Mouse (Mus musculus): ENCODE data around the gene Misp. TPM values are rescaled to one million over a fixed set of nuclear protein-coding genes. Genes with fewer than 3 reads are reported as not detected.

The Misp gene
- polyA plus RNA-seq (2015; fragmentation: Nextera tagmentation; extraction: Ambion mirVana) = 0.36 and 0.85 TPM in 2 replicates

DNA sequence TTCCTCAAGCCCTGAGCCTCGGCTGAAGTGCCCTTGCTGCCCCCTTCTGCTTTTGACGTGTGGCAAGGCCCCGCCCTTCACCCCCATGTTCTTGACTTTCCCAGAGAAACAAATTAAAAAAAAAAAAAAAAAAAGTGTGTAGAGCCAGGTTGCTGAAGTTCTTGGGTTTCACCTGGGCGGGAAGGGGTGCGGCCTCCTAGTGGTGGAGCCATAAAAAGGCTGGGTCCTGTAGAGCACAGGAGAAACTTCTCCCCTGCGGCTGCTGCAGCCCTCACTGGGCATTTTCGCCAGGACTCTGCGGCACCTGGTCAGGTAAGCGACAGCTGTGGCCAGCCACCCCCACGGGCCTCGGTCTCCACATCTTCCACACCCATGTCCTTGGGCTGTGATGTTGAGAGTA is at the start of gene Misp:
Gene Misp, plus strand, starts transcription at position 208 of the 400 bp plus-strand sequence.
- no peaks in the 10 kb centered on the region for H3K9me3 ChIP-seq
- no peaks in the 10 kb centered on the region for H3K27me3 ChIP-seq
- H3K4me1 ChIP-seq (replicated peaks) = peaks cover 14% of the 10 kb centered on the region
- WGBS = 72% methylated on average over 11 of the region's 11 CpGs
- ATAC-seq = no peak
- peaks cover 57% of the 10 kb centered on the region for H3K36me3 ChIP-seq
- no peak within 1 kb of the TSS for H3K4me2 ChIP-seq (replicated peaks)
- no peak within 1 kb of the TSS for H3K27ac ChIP-seq
- H3K4me3 ChIP-seq (replicated peaks) = no peak within 1 kb of the TSS
- no peak within 1 kb of the TSS for H3K9ac ChIP-seq (replicated peaks)

DNA sequence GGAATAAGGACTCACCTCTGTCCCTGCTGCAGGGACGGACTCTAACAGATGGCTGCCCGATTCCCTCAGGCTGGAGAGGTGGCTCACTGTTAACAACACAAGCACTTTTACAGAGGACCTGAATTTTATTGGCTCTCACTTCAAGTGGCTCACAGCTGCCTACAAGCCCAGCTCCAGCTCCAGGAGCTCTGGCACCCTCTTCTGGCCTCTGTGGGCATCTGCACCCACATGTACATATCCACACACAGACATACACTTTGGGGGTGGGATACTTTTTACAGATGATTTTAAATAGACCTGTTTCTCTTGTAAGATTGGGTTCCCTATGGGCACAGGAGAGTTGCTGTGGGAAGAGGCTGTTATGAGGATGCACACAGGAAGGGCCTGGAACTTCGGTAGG is 48.5 kb upstream of the Misp start:
- H3K4me3 ChIP-seq (replicated peaks) = no peak overlapping the region
- no peaks in the 10 kb centered on the region for H3K36me3 ChIP-seq
- no peak overlapping the region for H3K9ac ChIP-seq (replicated peaks)
- peaks cover 20% of the 10 kb centered on the region for H3K4me1 ChIP-seq (replicated peaks)
- no peak overlapping the region for H3K4me2 ChIP-seq (replicated peaks)
- 0 out of 2 replicates have a peak, but pooled peaks cover 4% of the 10 kb centered on the region for H3K9me3 ChIP-seq
- no peak overlapping the region for H3K27ac ChIP-seq
- no peak for ATAC-seq
- peaks cover 15% of the 10 kb centered on the region for H3K27me3 ChIP-seq
- 91% methylated on average over 3 of the region's 3 CpGs for WGBS

DNA sequence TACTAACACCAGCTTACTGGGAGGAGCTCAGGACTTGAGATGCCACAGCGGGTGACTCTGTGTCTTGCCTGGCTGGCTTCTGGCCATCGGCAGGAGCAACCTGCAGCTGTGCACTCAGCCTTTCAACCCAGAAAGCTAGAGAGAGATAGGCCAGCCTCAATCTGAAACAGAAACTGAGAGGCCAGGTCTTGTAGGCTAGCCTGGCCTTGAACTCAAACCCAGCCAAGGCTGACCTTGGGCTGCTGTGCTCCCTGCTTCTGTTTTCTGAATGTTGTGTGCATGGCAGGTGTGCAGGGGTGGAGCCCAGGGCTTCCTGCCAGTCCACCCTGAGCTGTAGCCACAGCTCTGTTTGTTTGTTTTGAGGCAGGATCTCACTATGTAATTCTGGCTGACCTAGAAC is 47.6 kb upstream of the Misp start:
- 92% methylated on average over 2 of the region's 2 CpGs for WGBS
- Histone ChIP-seq H3K27ac (no peak overlapping the region), H3K4me2 (replicated peaks) (no peak overlapping the region), H3K9me3 (0 out of 2 replicates have a peak, but pooled peaks cover 4% of the 10 kb centered on the region), H3K4me3 (replicated peaks) (no peak overlapping the region), H3K36me3 (no peaks in the 10 kb centered on the region), H3K27me3 (peaks cover 24% of the 10 kb centered on the region), H3K4me1 (replicated peaks) (peaks cover 19% of the 10 kb centered on the region), H3K9ac (replicated peaks) (no peak overlapping the region)
- ATAC-seq = no peak

DNA sequence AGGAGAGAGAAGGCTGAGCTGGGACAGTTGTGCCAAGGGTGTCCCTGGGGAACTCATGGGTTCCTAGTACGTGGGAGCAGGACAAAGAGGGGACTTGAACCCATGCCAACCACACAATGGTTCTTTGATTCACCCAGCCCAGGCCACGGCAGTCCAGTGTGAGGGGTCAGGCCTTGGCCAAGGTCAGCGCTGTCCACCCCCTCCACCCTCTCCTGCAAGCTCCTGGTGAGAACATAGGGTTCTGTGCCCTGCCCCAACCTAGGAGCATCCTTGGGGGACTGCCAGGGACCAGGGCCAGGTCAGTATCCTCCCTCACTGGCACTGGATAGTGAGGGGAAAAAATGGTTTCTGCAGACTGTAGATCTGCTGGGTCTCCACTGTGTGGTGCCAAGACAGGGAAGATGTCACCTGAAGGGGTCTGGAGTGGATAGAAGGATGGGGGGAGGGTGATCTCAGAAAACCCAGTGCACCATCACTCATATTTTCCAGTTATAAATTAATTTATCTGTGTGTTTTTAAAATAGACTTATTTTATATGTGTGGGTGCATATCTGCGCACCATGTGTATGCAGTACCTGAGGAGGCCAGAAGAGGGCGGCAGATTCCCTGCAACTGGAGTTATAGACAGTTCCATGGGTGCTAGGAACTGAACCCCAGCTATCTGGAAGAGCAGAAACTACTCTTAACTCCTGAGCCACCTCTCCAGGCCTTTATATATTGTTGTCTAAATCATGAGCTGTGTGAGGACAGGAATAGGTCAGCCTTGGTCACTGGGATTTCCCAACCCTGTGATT is 46.1 kb upstream of the Misp start:
- peaks cover 38% of the 10 kb centered on the region for H3K27me3 ChIP-seq

DNA sequence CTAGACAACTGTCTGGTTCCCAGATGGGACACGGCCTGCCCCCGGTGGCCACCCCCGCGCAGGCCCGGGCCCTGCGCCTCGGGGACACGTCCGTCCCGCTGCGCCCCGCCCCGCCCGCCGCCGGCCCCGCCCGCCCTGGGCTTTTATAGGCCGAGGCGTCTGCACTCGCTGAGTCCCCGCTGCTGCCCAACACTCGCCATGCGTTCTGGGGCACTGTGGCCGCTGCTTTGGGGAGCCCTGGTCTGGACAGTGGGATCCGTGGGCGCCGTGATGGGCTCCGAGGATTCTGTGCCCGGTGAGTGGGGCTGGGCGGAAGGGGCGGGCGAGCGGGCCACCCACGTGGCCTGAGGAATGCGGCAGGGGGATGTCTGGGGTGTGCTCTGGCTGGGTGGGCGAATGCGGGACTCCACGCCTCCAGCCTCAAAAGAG is 43.7 kb upstream of the Misp start, which contains the start of gene Fstl3:
Gene Fstl3, plus strand, starts transcription at position 170 of the 429 bp plus-strand sequence.
- Histone ChIP-seq H3K27ac (no peak within 1 kb of the TSS), H3K4me1 (replicated peaks) (peaks cover 38% of the 10 kb centered on the region), H3K36me3 (no peaks in the 10 kb centered on the region), H3K4me2 (replicated peaks) (peak within 1 kb of the TSS; percentile 47), H3K4me3 (replicated peaks) (peak within 1 kb of the TSS; percentile 21), H3K9me3 (0 out of 2 replicates have a peak, but pooled peaks cover 4% of the 10 kb centered on the region), H3K9ac (replicated peaks) (peak within 1 kb of the TSS; percentile 48; the same call in 1 of the 2 replicates), H3K27me3 (peaks cover 54% of the 10 kb centered on the region)
- ATAC-seq = no peak
- WGBS = 2% methylated on average over 39 of the region's 39 CpGs

More for the DNA sequence above, 46.1 kb upstream of the Misp start:
- H3K9ac ChIP-seq (replicated peaks) = no peak overlapping the region
- no peak overlapping the region for H3K4me3 ChIP-seq (replicated peaks)
- H3K9me3 ChIP-seq = 0 out of 2 replicates have a peak, but pooled peaks cover 4% of the 10 kb centered on the region
- ATAC-seq = no peak
- H3K4me1 ChIP-seq (replicated peaks) = peaks cover 22% of the 10 kb centered on the region
- no peak overlapping the region for H3K27ac ChIP-seq
- no peaks in the 10 kb centered on the region for H3K36me3 ChIP-seq
- no peak overlapping the region for H3K4me2 ChIP-seq (replicated peaks)
- 69% methylated on average over 5 of the region's 5 CpGs for WGBS

DNA sequence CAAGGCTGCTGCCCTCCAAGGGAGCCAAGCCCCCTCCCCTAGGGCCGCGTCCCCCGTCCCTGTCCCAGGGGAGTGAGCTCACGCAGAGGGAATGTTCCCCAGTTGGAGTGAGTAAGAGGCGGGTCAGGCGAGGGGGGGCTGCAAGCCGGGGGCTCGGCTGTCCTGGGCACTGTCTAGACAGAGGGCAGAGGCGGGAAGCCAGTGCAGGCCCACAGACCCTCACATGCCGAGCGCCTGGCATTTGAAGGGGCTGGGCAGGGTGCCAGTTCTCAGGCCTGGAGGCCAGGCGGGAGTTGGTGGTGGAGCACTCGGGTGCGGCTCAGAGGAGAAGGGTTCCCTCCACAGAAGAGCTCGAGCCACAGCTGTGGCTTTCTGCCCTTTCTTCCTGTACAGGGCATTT is 42.8 kb upstream of the Misp start:
- Histone ChIP-seq H3K36me3 (no peaks in the 10 kb centered on the region), H3K4me1 (replicated peaks) (peaks cover 38% of the 10 kb centered on the region), H3K27me3 (peaks cover 60% of the 10 kb centered on the region), H3K4me2 (replicated peaks) (no peak overlapping the region), H3K9me3 (0 out of 2 replicates have a peak, but pooled peaks cover 2% of the 10 kb centered on the region), H3K27ac (no peak overlapping the region), H3K9ac (replicated peaks) (no peak overlapping the region), H3K4me3 (replicated peaks) (no peak overlapping the region)
- 0 out of 2 replicates have a peak, but pooled peaks have one; percentile 12 for ATAC-seq
- 17% methylated on average over 15 of the region's 15 CpGs for WGBS

DNA sequence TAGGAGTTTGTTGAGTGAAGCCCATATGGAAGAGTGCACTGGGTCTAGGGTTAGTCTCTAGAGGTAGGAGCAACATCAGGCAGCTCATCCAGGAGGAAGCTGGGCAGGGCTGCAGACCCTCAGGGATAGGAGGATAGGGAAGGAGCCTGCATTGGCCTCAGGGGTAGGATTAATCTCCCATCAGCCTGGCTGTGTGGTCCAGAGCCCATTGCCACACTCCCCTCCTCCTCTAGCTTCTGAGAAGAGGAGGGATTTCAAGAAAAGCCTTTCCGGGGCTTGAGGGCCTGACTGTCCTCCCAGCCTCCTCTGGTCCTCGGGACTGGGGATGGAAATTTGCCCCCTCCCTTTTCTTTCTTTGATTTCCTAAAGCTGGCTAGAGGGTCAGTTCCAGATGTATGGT is 41.6 kb upstream of the Misp start:
- Histone ChIP-seq H3K9ac (replicated peaks) (0 out of 2 replicates have a peak overlapping the region, but pooled peaks have one; percentile 3), H3K4me3 (replicated peaks) (no peak overlapping the region), H3K27me3 (peaks cover 62% of the 10 kb centered on the region), H3K9me3 (0 out of 2 replicates have a peak, but pooled peaks cover 2% of the 10 kb centered on the region), H3K27ac (no peak overlapping the region), H3K4me1 (replicated peaks) (peaks cover 40% of the 10 kb centered on the region), H3K4me2 (replicated peaks) (no peak overlapping the region), H3K36me3 (no peaks in the 10 kb centered on the region)
- WGBS = 13% methylated on average over 2 of the region's 2 CpGs
- ATAC-seq = no peak

DNA sequence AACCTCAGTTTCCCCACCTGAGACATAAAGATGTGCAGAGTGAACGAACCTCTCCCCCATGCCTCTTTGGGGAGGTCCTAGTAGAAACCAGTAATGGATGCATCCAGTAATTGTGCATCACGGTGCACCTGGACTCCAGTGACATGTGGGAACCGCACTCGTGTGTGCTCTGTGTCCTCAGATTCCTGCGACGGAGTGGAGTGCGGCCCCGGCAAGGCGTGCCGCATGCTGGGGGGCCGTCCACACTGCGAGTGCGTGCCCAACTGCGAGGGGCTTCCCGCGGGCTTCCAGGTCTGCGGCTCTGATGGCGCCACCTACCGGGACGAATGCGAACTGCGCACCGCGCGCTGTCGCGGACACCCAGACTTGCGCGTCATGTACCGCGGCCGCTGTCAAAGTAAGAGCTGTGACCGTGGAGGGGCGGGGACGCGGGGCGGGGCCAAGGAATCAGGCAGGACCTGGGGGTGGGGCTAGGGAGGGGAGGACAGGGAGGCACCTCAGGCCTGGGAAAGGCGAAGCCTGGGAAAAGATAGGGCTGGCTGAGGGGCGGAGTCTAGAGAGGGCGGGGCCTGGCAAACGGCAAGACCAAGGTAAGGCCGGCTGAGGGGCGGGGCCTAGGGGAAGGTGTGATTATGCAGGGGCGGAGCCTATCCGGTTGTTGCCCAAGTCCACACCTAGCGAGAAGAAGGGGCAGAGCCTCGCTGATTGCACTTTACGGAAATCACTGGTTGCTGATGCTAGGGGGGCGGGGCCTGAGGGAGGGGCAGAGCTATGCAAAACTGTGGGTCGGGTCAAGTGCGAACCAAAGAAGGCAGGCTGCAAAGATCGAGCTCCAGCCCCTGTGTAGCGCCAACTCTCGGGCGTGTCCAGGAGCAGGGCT is 40.8 kb upstream of the Misp start:
- ATAC-seq = peak; percentile 87
- peaks cover 70% of the 10 kb centered on the region for H3K27me3 ChIP-seq
- WGBS = 2% methylated on average over 55 of the region's 55 CpGs
- 0 out of 2 replicates have a peak, but pooled peaks cover under 1% of the 10 kb centered on the region for H3K9me3 ChIP-seq
- no peak overlapping the region for H3K27ac ChIP-seq
- no peak overlapping the region for H3K9ac ChIP-seq (replicated peaks)
- H3K36me3 ChIP-seq = no peaks in the 10 kb centered on the region
- H3K4me2 ChIP-seq (replicated peaks) = peak overlapping the region; percentile 66
- peaks cover 44% of the 10 kb centered on the region for H3K4me1 ChIP-seq (replicated peaks)
- H3K4me3 ChIP-seq (replicated peaks) = peak overlapping the region; percentile 38

DNA sequence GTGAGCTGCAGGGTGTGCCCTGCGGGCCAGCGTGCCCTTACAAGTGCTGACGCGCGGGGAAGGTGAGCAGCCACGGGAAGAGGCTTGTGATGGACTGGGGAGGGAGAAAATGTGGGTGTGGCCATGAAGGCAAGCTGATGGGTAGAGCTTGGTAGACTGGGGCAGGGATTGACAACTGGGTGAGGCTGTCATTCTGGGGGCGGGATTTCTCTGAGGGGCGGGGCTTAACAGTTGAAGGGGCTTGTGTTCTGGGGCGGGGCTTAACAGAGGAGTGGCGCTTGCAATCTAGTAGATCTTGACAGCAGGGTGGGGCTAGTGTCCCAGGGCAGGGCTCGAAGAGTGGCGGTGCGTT is 40.1 kb upstream of the Misp start:
- no peak for ATAC-seq
- H3K27ac ChIP-seq = no peak overlapping the region
- 2% methylated on average over 13 of the region's 13 CpGs for whole genome bisulfite sequencing
- peak overlapping the region; percentile 38 for H3K4me3 ChIP-seq (replicated peaks)
- H3K9me3 ChIP-seq = no peaks in the 10 kb centered on the region
- H3K4me2 ChIP-seq (replicated peaks) = peak overlapping the region; percentile 66
- peaks cover 73% of the 10 kb centered on the region for H3K27me3 ChIP-seq
- peaks cover 44% of the 10 kb centered on the region for H3K4me1 ChIP-seq (replicated peaks)
- H3K36me3 ChIP-seq = no peaks in the 10 kb centered on the region
- H3K9ac ChIP-seq (replicated peaks) = no peak overlapping the region

DNA sequence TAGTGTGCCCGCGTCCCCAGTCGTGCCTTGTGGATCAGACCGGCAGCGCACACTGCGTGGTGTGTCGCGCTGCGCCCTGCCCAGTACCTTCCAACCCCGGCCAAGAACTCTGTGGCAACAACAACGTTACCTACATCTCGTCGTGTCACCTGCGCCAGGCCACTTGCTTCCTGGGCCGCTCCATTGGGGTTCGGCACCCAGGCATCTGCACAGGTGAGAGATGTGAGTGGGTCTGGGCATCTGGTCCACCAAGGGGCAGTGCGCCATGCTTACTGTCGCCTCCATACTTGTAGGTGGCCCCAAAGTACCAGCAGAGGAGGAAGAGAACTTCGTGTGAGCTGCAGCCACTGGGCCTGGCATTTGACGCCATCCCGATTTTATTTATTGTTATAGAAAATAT is 39.6 kb upstream of the Misp start:
- Histone ChIP-seq H3K9me3 (no peaks in the 10 kb centered on the region), H3K4me1 (replicated peaks) (peaks cover 44% of the 10 kb centered on the region), H3K4me2 (replicated peaks) (peak overlapping the region; percentile 66), H3K4me3 (replicated peaks) (peak overlapping the region; percentile 38), H3K36me3 (no peaks in the 10 kb centered on the region), H3K27me3 (peaks cover 70% of the 10 kb centered on the region), H3K27ac (no peak overlapping the region), H3K9ac (replicated peaks) (no peak overlapping the region)
- WGBS = 31% methylated on average over 21 of the region's 21 CpGs
- no peak for ATAC-seq

DNA sequence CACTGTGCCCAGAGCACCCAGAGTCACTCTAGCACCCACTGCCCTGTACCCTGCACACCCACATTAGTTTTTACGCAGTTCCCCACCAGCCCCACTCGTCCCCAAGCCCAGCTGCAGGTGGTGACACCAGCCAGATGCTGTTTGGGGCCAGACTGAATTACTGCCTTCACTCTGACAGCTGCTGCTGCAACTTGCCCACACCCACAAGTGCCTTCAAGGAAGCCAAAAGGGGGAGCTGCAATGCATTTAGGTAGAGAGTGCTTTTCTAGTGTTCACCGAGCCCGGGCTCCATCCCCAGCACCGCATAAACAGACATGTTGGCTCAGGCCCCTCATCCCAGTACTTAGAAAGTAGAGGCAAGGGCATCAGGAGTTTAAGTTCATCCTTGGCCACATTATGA is 38.8 kb upstream of the Misp start:
- Histone ChIP-seq H3K4me3 (replicated peaks) (no peak overlapping the region), H3K27me3 (peaks cover 62% of the 10 kb centered on the region), H3K9ac (replicated peaks) (no peak overlapping the region), H3K36me3 (no peaks in the 10 kb centered on the region), H3K27ac (no peak overlapping the region), H3K4me2 (replicated peaks) (no peak overlapping the region), H3K9me3 (no peaks in the 10 kb centered on the region), H3K4me1 (replicated peaks) (peaks cover 42% of the 10 kb centered on the region)
- no peak for ATAC-seq
- 56% methylated on average over 5 of the region's 5 CpGs for WGBS

GRCm38 (mm10) chr10:79783050-79783449 is 37.7 kb upstream of the Misp start:
- Histone ChIP-seq H3K9ac (replicated peaks) (no peak overlapping the region), H3K4me1 (replicated peaks) (peaks cover 32% of the 10 kb centered on the region), H3K27me3 (peaks cover 51% of the 10 kb centered on the region), H3K4me3 (replicated peaks) (no peak overlapping the region), H3K36me3 (no peaks in the 10 kb centered on the region), H3K27ac (no peak overlapping the region), H3K9me3 (no peaks in the 10 kb centered on the region), H3K4me2 (replicated peaks) (no peak overlapping the region)
- ATAC-seq = no peak
- 73% methylated on average over 7 of the region's 7 CpGs for WGBS

Data from midbrain, embryonic 13.5 days (tissue).